Mouse (Mus musculus) erythroblast, embryonic 14.5 days (primary cell): Measurements from ENCODE around the gene 1700018F24Rik.
"Not testable (repeated sequence)": the region's sequence is repeated elsewhere in the genome, so short reads cannot be mapped to it uniquely, and the experiment has no call there.

Experiments
- GATA1 ChIP-seq: IDR thresholded peaks from 2 replicates; pipeline ENCODE4 v1.6.1; 2012; ENCODE audit warnings: low read length, inconsistent platforms, mixed read lengths
- TAL1 ChIP-seq: IDR thresholded peaks from 3 replicates; pipeline ENCODE4 v1.6.1; 2012; ENCODE audit warnings: low read length, inconsistent platforms, mixed read lengths

DNA sequence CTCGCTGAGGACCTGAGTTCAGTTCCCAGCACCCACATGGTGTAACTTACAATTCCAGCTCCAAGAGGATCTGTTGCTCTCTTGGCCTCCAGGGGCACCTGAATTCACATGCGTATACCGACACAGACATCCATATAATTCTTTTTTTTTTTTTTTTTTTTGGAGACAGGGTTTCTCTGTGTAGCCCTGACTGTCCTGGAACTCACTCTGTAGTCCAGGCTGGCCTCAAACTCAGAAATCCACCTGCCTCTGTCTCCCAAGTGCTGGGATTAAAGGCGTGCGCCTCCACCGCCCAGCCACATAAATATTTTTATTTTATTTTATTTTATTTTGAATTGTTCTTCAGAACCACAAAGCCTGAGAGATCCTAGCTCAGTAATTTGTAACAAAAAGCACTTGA is 40.4 kb downstream of the 1700018F24Rik start:
- not testable (repeated sequence) for TF ChIP-seq TAL1, GATA1
